Mouse (Mus musculus): ENCODE measurements around the gene Tcam1. TPM values are rescaled to one million over a fixed set of nuclear protein-coding genes. Genes with fewer than 3 reads are reported as not detected.

Tcam1 gene
- polyA plus RNA-seq, 2 experiments, result 0.66 to 0.78 TPM

GRCm38 (mm10) chr11:106265570-106265969 is 10.9 kb upstream of the Tcam1 start:
- Histone ChIP-seq H3K36me3 (ENCODE audit: control insufficient read depth, insufficient read depth, low read length) (peaks cover 67% of the 10 kb centered on the region), H3K4me1 (ENCODE audit: control insufficient read depth, insufficient read depth, low read length) (peaks cover 36% of the 10 kb centered on the region), H3K27me3 (ENCODE audit: control insufficient read depth, insufficient read depth, low read length) (no peaks in the 10 kb centered on the region), H3K4me3 (replicated peaks; ENCODE audit: low read length) (no peak overlapping the region), H3K27ac (replicated peaks; ENCODE audit: low read depth, low read length) (no peak overlapping the region), H3K4me2 (replicated peaks; ENCODE audit: low read depth, low read length, severe bottlenecking) (no peak overlapping the region), H3K9ac (ENCODE audit: low read depth, low read length, severe bottlenecking) (no peak overlapping the region), H3K9me3 (ENCODE audit: control insufficient read depth, low read length) (no peaks in the 10 kb centered on the region)
- TF ChIP-seq POLR2A (IDR thresholded peaks at IDR 0.05; ENCODE audit: borderline replicate concordance, extremely low read depth, insufficient read depth, insufficient read length), result no peak
- ATAC-seq (ENCODE audit: low FRiP score, low read depth) (no peak), DNase-seq (ENCODE audit: low spot score) (no peak)
- 88% methylated on average over 4 of the region's 4 CpGs for WGBS

DNA sequence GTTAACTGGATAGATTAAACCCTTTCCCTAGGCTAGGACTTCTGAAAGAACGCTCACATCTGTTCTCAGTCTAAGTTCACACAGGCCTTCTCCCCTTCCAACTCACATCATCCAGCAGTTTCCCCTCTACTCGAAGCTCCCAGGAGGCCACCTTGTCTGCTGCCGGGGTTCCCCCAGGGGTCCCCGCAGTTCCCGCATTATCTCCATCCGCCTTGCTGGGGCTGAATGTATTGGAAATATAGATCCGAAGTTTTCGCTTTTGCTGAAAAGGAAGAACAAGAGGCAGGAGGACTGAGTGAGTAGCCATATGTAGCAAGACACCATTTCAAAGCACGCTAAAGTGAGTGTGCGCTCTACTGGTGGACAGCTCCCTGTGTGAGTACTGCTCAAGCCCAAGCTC is 10.0 kb upstream of the Tcam1 start:
- H3K9me3 ChIP-seq (ENCODE audit: control insufficient read depth, low read length), result no peaks in the 10 kb centered on the region
- H3K27ac ChIP-seq (replicated peaks; ENCODE audit: low read depth, low read length), result no peak overlapping the region
- H3K9ac ChIP-seq (ENCODE audit: low read depth, low read length, severe bottlenecking), result no peak overlapping the region
- H3K27me3 ChIP-seq (ENCODE audit: control insufficient read depth, insufficient read depth, low read length), result no peaks in the 10 kb centered on the region
- no peak for ATAC-seq (ENCODE audit: low FRiP score, low read depth)
- H3K4me3 ChIP-seq (replicated peaks; ENCODE audit: low read length), result 0 out of 2 replicates have a peak overlapping the region, but pooled peaks have one; percentile 25
- no peak for TF ChIP-seq POLR2A (IDR thresholded peaks at IDR 0.05; ENCODE audit: borderline replicate concordance, extremely low read depth, insufficient read depth, insufficient read length)
- WGBS, result 88% methylated on average over 10 of the region's 10 CpGs
- H3K36me3 ChIP-seq (ENCODE audit: control insufficient read depth, insufficient read depth, low read length), result peaks cover 59% of the 10 kb centered on the region
- peaks cover 44% of the 10 kb centered on the region for H3K4me1 ChIP-seq (ENCODE audit: control insufficient read depth, insufficient read depth, low read length)
- no peak for DNase-seq (ENCODE audit: low spot score)
- H3K4me2 ChIP-seq (replicated peaks; ENCODE audit: low read depth, low read length, severe bottlenecking), result peak overlapping the region; percentile 42; the same call in 1 of the 2 replicates

DNA sequence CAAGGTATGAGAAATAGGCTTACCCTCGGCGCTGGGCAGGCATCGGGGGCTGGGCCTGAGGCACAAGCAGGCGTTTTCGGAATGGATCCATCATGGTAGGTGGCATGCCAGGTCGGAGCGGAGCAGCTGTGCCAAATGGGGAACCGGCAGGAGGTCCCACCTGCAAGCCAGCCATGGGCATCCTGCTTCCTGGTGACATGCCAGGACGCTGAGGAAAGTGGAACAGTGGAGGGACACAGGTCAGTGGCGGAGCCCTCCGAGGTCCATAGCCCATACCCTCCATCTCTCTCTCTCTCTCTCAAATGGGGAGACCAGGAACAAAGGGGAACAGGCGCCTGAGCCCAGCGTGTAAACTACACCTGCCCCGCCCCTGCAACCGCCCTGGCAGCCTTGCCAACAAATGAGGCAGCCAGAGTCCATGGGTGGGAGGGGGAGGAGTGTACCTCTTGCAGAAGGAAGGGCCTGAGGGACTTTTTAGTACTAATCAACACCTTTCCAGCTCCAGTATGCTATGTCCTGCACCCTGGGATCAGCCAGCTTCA is 9.1 kb upstream of the Tcam1 start:
- H3K4me1 ChIP-seq (ENCODE audit: control insufficient read depth, insufficient read depth, low read length), result peaks cover 44% of the 10 kb centered on the region
- no peaks in the 10 kb centered on the region for H3K27me3 ChIP-seq (ENCODE audit: control insufficient read depth, insufficient read depth, low read length)
- H3K4me3 ChIP-seq (replicated peaks; ENCODE audit: low read length), result peak overlapping the region; percentile 25
- peak overlapping the region; percentile 42 for H3K4me2 ChIP-seq (replicated peaks; ENCODE audit: low read depth, low read length, severe bottlenecking)
- ATAC-seq (ENCODE audit: low FRiP score, low read depth) (0 out of 2 replicates have a peak, but pooled peaks have one; percentile 10), DNase-seq (ENCODE audit: low spot score) (peak; percentile 54)
- H3K27ac ChIP-seq (replicated peaks; ENCODE audit: low read depth, low read length), result peak overlapping the region; percentile 72
- H3K9me3 ChIP-seq (ENCODE audit: control insufficient read depth, low read length), result no peaks in the 10 kb centered on the region
- H3K36me3 ChIP-seq (ENCODE audit: control insufficient read depth, insufficient read depth, low read length), result peaks cover 49% of the 10 kb centered on the region
- WGBS, result 27% methylated on average over 14 of the region's 15 CpGs
- TF ChIP-seq POLR2A (IDR thresholded peaks at IDR 0.05; ENCODE audit: borderline replicate concordance, extremely low read depth, insufficient read depth, insufficient read length), result no peak
- H3K9ac ChIP-seq (ENCODE audit: low read depth, low read length, severe bottlenecking), result peak overlapping the region; percentile 34; the same call in 1 of the 2 replicates

DNA sequence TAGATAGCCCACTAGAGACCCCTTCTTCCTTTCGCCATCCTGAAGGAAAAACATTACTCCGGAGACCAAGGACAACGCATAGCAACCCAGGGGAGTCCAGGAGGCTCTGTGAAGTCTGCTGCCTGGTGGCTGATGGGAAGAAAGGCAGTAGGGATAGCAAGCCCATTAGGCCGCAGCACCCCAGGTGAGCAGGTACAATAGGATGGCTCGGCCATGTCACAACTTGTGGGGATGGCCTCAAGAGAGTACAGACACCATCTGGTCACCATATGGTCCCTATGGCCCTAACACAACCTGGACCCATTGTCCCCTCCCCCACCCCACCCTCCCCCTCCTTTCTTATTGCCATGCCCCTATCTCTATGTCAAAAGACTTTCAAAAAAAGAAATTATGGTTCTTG is 8.6 kb upstream of the Tcam1 start:
- peak overlapping the region; percentile 34 for H3K9ac ChIP-seq (ENCODE audit: low read depth, low read length, severe bottlenecking)

DNA sequence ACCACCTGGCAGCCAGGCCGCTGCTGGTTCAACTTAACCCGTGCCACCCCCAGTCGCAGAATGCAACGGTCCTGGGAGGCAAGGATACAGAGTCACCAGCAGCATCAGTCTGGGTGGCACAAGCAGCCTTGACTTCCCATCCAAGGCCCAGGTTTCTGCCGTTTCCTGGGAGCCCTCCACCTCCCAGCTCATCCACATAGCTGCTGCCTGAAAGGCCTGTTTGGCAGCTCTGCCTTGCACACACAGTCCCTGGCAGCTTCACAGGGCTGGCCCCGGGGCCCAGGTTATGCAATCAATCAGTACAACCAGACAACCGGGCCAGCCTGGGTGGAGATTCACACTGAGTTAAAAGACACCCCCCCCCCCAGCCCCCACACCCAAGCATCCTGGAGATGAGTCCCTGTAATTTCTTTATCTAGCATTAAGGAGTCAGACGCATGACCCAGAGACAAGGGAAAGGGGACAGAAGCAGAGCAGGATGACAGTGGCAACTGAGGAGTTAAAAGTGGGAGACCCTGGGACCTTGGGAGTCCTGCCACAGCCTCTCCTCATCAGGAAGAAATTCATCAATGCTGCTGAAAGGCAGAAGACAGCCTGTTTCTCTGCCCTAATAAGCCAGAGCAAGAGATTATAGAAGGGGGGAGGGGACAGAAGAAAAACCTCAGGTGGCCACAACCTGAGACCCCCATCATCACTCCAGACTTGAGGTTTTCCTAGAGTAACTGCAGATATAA is 8.0 kb upstream of the Tcam1 start:
- WGBS, result 8% methylated on average over 8 of the region's 8 CpGs
- TF ChIP-seq POLR2A (IDR thresholded peaks at IDR 0.05; ENCODE audit: borderline replicate concordance, extremely low read depth, insufficient read depth, insufficient read length), result no peak
- Histone ChIP-seq H3K9ac (ENCODE audit: low read depth, low read length, severe bottlenecking) (peak overlapping the region; percentile 34), H3K27me3 (ENCODE audit: control insufficient read depth, insufficient read depth, low read length) (no peaks in the 10 kb centered on the region), H3K36me3 (ENCODE audit: control insufficient read depth, insufficient read depth, low read length) (peaks cover 38% of the 10 kb centered on the region), H3K27ac (replicated peaks; ENCODE audit: low read depth, low read length) (peak overlapping the region; percentile 68), H3K4me3 (replicated peaks; ENCODE audit: low read length) (peak overlapping the region; percentile 25), H3K4me1 (ENCODE audit: control insufficient read depth, insufficient read depth, low read length) (peaks cover 47% of the 10 kb centered on the region), H3K9me3 (ENCODE audit: control insufficient read depth, low read length) (no peaks in the 10 kb centered on the region), H3K4me2 (replicated peaks; ENCODE audit: low read depth, low read length, severe bottlenecking) (peak overlapping the region; percentile 42)
- ATAC-seq (ENCODE audit: low FRiP score, low read depth) (no peak), DNase-seq (ENCODE audit: low spot score) (peak; percentile 58)

More for the DNA sequence above, 8.6 kb upstream of the Tcam1 start:
- Histone ChIP-seq H3K4me1 (ENCODE audit: control insufficient read depth, insufficient read depth, low read length) (peaks cover 44% of the 10 kb centered on the region), H3K27me3 (ENCODE audit: control insufficient read depth, insufficient read depth, low read length) (no peaks in the 10 kb centered on the region), H3K27ac (replicated peaks; ENCODE audit: low read depth, low read length) (peak overlapping the region; percentile 72), H3K36me3 (ENCODE audit: control insufficient read depth, insufficient read depth, low read length) (peaks cover 44% of the 10 kb centered on the region), H3K4me2 (replicated peaks; ENCODE audit: low read depth, low read length, severe bottlenecking) (peak overlapping the region; percentile 42), H3K4me3 (replicated peaks; ENCODE audit: low read length) (peak overlapping the region; percentile 25), H3K9me3 (ENCODE audit: control insufficient read depth, low read length) (no peaks in the 10 kb centered on the region)
- DNase-seq (ENCODE audit: low spot score) (no peak), ATAC-seq (ENCODE audit: low FRiP score, low read depth) (no peak)
- TF ChIP-seq POLR2A (IDR thresholded peaks at IDR 0.05; ENCODE audit: borderline replicate concordance, extremely low read depth, insufficient read depth, insufficient read length), result no peak
- WGBS, result 23% methylated on average over 5 of the region's 5 CpGs

Measured in limb, embryonic 14.5 days (tissue).